Mouse (Mus musculus): ENCODE results near the gene Klhl10. TPM values are rescaled to one million over a fixed set of nuclear protein-coding genes. Genes with fewer than 3 reads are reported as not detected.

Gene Klhl10
- polyA plus RNA-seq, 1 experiment from 2014 or later: 0.22 TPM

- H3K36me3 ChIP-seq (ENCODE audit: control insufficient read depth, insufficient read depth, low read length): peaks cover 5% of the 10 kb centered on the region; the same call in 1 of the 2 replicates
- no peak for TF ChIP-seq EP300 (optimal IDR thresholded peaks at IDR 0.05)
- TF ChIP-seq CTCF (IDR thresholded peaks at IDR 0.05; ENCODE audit: low read depth): peak; percentile 83
- H3K4me1 ChIP-seq (replicated peaks; ENCODE audit: control insufficient read depth, insufficient read depth): 0 out of 2 replicates have a peak, but pooled peaks cover 3% of the 10 kb centered on the region
- H3K27ac ChIP-seq (replicated peaks): peak within 1 kb of the TSS; percentile 86
- peak within 1 kb of the TSS; percentile 86 for H3K9ac ChIP-seq (ENCODE audit: low read length)
- peak within 1 kb of the TSS; percentile 77 for H3K4me3 ChIP-seq (ENCODE audit: low read depth, low read length)
- ATAC-seq (ENCODE audit: low FRiP score, low TSS enrichment) (peak; percentile 93), DNase-seq (ENCODE audit: low spot score) (peak; percentile 91)
- H3K27me3 ChIP-seq (ENCODE audit: control insufficient read depth, insufficient read depth, low read length): no peaks in the 10 kb centered on the region
- peak within 1 kb of the TSS; percentile 99 for H3K4me2 ChIP-seq (replicated peaks; ENCODE audit: low read depth)
- H3K9me3 ChIP-seq (ENCODE audit: control insufficient read depth, low read length): no peaks in the 10 kb centered on the region
- WGBS: under 1% methylated on average over 83 of the region's 83 CpGs
Measured at GRCm38 (mm10) chr11:100472197-100472934, 30.6 kb downstream of the Klhl10 start, which contains the start of gene Klhl11. TSS of gene Klhl11 (minus strand) at chr11:100472741.

GRCm38 (mm10) chr11:100472935-100473295, 31.2 kb downstream of the Klhl10 start:
- ATAC-seq (ENCODE audit: low FRiP score, low TSS enrichment): peak; percentile 48; the same call in 1 of the 2 replicates
- no peak for TF ChIP-seq CTCF (IDR thresholded peaks at IDR 0.05; ENCODE audit: low read depth)
- no peak for TF ChIP-seq EP300 (optimal IDR thresholded peaks at IDR 0.05)
- 0 out of 2 replicates have a peak, but pooled peaks cover 3% of the 10 kb centered on the region for H3K4me1 ChIP-seq (replicated peaks; ENCODE audit: control insufficient read depth, insufficient read depth)
- no peak overlapping the region for H3K27ac ChIP-seq (replicated peaks)
- H3K9ac ChIP-seq (ENCODE audit: low read length): no peak overlapping the region
- H3K36me3 ChIP-seq (ENCODE audit: control insufficient read depth, insufficient read depth, low read length): peaks cover 6% of the 10 kb centered on the region; the same call in 1 of the 2 replicates
- no peak overlapping the region for H3K4me2 ChIP-seq (replicated peaks; ENCODE audit: low read depth)
- DNase-seq (ENCODE audit: low spot score): no peak
- peak overlapping the region; percentile 77 for H3K4me3 ChIP-seq (ENCODE audit: low read depth, low read length)
- no peaks in the 10 kb centered on the region for H3K9me3 ChIP-seq (ENCODE audit: control insufficient read depth, low read length)
- H3K27me3 ChIP-seq (ENCODE audit: control insufficient read depth, insufficient read depth, low read length): no peaks in the 10 kb centered on the region
- WGBS: 34% methylated on average over 5 of the region's 5 CpGs

DNA sequence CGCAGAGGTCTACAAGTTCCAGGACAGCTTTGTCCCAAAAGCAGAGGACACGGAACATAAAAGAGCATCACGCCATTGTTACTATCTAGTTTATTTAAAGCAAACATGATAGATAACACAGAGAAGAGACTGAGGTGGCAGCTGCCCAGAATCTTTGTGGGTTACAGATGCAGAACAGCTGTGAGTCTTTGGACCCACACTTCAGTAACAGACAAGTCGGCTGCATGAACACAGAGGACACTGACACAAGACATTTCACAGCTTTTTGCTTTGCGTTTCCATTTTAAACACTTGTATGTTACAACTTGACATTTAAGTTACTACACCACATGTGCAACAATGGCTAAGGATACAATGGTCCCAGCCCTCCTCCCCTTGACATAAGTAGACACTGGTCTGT, 34.6 kb downstream of the Klhl10 start:
- WGBS: 77% methylated on average over 5 of the region's 5 CpGs
- no peak for DNase-seq (ENCODE audit: low spot score)
- TF ChIP-seq CTCF (IDR thresholded peaks at IDR 0.05; ENCODE audit: low read depth): no peak
- TF ChIP-seq EP300 (optimal IDR thresholded peaks at IDR 0.05): no peak
- Histone ChIP-seq H3K4me1 (replicated peaks; ENCODE audit: control insufficient read depth, insufficient read depth) (0 out of 2 replicates have a peak, but pooled peaks cover under 1% of the 10 kb centered on the region), H3K9ac (ENCODE audit: low read length) (no peak overlapping the region), H3K4me3 (ENCODE audit: low read depth, low read length) (no peak overlapping the region), H3K4me2 (replicated peaks; ENCODE audit: low read depth) (no peak overlapping the region), H3K36me3 (ENCODE audit: control insufficient read depth, insufficient read depth, low read length) (peaks cover 25% of the 10 kb centered on the region), H3K27ac (replicated peaks) (no peak overlapping the region), H3K9me3 (ENCODE audit: control insufficient read depth, low read length) (no peaks in the 10 kb centered on the region), H3K27me3 (ENCODE audit: control insufficient read depth, insufficient read depth, low read length) (no peaks in the 10 kb centered on the region)
- ATAC-seq (ENCODE audit: low FRiP score, low TSS enrichment): no peak

DNA sequence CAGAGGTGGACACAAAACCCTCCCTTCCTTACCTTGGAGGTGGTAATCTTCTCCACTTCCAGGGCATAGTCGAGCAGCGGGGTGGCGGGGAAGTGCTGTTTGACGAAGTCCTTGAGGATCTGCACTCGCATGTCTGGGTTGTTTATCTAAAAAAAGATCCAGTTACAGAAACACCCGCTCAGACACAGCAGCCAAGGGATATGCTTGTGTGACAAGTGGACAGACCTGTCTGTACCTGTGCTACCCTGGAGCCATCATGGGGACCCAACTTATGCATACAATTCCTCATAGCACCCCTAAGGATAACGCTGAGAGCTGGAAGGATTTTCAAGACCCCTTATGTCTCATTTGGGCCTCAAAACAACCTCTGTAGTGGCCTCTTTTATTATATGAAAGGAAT, 37.4 kb downstream of the Klhl10 start:
- H3K27ac ChIP-seq (replicated peaks): no peak overlapping the region
- H3K4me2 ChIP-seq (replicated peaks; ENCODE audit: low read depth): no peak overlapping the region
- peaks cover 40% of the 10 kb centered on the region for H3K36me3 ChIP-seq (ENCODE audit: control insufficient read depth, insufficient read depth, low read length)
- DNase-seq (ENCODE audit: low spot score): no peak
- no peak for TF ChIP-seq CTCF (IDR thresholded peaks at IDR 0.05; ENCODE audit: low read depth)
- TF ChIP-seq EP300 (optimal IDR thresholded peaks at IDR 0.05): no peak
- no peaks in the 10 kb centered on the region for H3K27me3 ChIP-seq (ENCODE audit: control insufficient read depth, insufficient read depth, low read length)
- no peaks in the 10 kb centered on the region for H3K9me3 ChIP-seq (ENCODE audit: control insufficient read depth, low read length)
- H3K4me1 ChIP-seq (replicated peaks; ENCODE audit: control insufficient read depth, insufficient read depth): no peaks in the 10 kb centered on the region
- H3K9ac ChIP-seq (ENCODE audit: low read length): no peak overlapping the region
- no peak for ATAC-seq (ENCODE audit: low FRiP score, low TSS enrichment)
- WGBS: 60% methylated on average over 7 of the region's 7 CpGs
- no peak overlapping the region for H3K4me3 ChIP-seq (ENCODE audit: low read depth, low read length)

DNA sequence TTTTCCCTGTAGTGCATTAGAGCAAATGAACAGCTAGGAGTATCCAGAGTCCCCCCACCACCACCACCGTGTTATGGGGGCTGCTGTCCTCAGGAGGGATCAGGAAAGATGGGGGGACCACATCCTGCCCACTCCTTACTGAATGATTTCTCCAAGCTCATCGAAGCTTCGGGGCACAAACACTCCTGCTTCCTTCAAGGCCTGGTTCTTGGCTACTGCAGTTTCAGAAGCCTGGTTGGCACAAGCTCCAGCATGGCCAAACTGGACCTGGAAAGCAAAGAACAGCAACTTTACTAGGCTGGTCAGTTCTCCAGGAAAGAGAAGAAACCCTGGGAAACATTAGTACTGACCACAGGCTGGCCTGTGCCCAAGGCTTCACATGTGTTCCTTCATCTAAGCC, 42.7 kb downstream of the Klhl10 start:
- no peak overlapping the region for H3K4me3 ChIP-seq (ENCODE audit: low read depth, low read length)
- no peaks in the 10 kb centered on the region for H3K4me1 ChIP-seq (replicated peaks; ENCODE audit: control insufficient read depth, insufficient read depth)
- no peak for ATAC-seq (ENCODE audit: low FRiP score, low TSS enrichment)
- TF ChIP-seq CTCF (IDR thresholded peaks at IDR 0.05; ENCODE audit: low read depth) (no peak), EP300 (optimal IDR thresholded peaks at IDR 0.05) (no peak)
- no peak overlapping the region for H3K9ac ChIP-seq (ENCODE audit: low read length)
- no peak overlapping the region for H3K27ac ChIP-seq (replicated peaks)
- H3K27me3 ChIP-seq (ENCODE audit: control insufficient read depth, insufficient read depth, low read length): no peaks in the 10 kb centered on the region
- 93% methylated on average over 3 of the region's 3 CpGs for WGBS
- H3K36me3 ChIP-seq (ENCODE audit: control insufficient read depth, insufficient read depth, low read length): peaks cover 45% of the 10 kb centered on the region
- no peak overlapping the region for H3K4me2 ChIP-seq (replicated peaks; ENCODE audit: low read depth)
- no peak for DNase-seq (ENCODE audit: low spot score)
- H3K9me3 ChIP-seq (ENCODE audit: control insufficient read depth, low read length): no peaks in the 10 kb centered on the region
